Mouse (Mus musculus): ENCODE measurements at regions not wholly inside any gene's neighbourhood (a gene's known extent, or its start where the extent isn't known, plus 50 kb on each side); places are given as distances from the start of the nearest gene placed in this dataset.

GRCm38 (mm10) chrX:129272135-129272534 is 477.4 kb upstream of the Diaph2 start:
- no peak for DNase-seq (ENCODE audit: low spot score in 2 of 2)

GRCm38 (mm10) chrX:129303987-129304386 is 445.6 kb upstream of the Diaph2 start:
- peak; percentile 14 to 21 for DNase-seq (ENCODE audit: low spot score in 2 of 2)

- DNase-seq (ENCODE audit: low spot score in 2 of 2), result no peak
Observed at GRCm38 (mm10) chrX:129309380-129309779, 440.2 kb upstream of the Diaph2 start.

- no peak for DNase-seq (ENCODE audit: low spot score in 2 of 2)
Observed at GRCm38 (mm10) chrX:129329441-129329840, 420.1 kb upstream of the Diaph2 start.

- no peak for DNase-seq (ENCODE audit: low spot score in 2 of 2)
Observed at GRCm38 (mm10) chrX:129332810-129333209, 416.7 kb upstream of the Diaph2 start.

All from urinary bladder, postnatal 36 days (tissue).